In the genomic region with DNA sequence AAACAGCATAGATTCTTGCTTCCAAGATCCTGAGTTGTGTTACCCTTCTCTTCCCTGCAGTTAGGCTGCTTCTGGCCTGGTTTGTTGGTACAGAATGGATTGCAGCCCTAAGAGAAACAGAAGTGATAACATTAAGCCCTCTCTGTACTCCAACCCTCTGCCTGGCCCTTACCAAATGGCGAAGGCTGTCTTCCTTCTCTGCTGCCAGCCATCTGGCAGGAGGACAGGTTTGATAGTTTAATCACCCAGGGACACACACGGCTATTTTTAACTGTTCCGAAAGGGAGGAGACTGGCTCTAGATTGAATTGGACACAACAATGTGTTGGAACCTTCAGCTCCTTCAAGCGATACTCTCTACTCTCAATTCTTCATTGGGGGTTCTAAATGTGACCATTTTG, we compare ENCODE assay signal across 9 mouse cellular contexts. TPM values are rescaled to one million over a fixed set of nuclear protein-coding genes. Genes with fewer than 3 reads are reported as not detected.
A peak's percentile ranks its signal among the peaks of the same experiment; 100 is the strongest.
DNase-seq lines count a peak whose midpoint lies in the region; ATAC-seq and TF ChIP-seq lines count a peak whose summit lies in the region.
"Had no signal": no experiment of that assay in that cellular context is flagged by ENCODE, and none has a peak within 500 bp of the region (broad histone marks: within the 10 kb centered on the region; RNA-seq: fewer than 3 reads in every experiment).

No protein-coding gene starts in this region.

- H3K9ac ChIP-seq in heart, adult 2 months (ENCODE audit: low read depth, low read length) = peak overlapping the region; percentile 38; the same call in 1 of the 2 replicates
- no peak overlapping the region for H3K9ac ChIP-seq in liver, embryonic 12.5 days
- H3K9ac ChIP-seq in forebrain, postnatal 0 days = no peak overlapping the region

- no peaks in the 10 kb centered on the region for H3K27me3 ChIP-seq in cerebellum, adult 2 months (ENCODE audit: control insufficient read depth, insufficient read depth, low read length)
- H3K27me3 ChIP-seq in heart, adult 2 months (ENCODE audit: control insufficient read depth, insufficient read depth, low read length) = no peaks in the 10 kb centered on the region
- H3K27me3 ChIP-seq in liver, embryonic 12.5 days (replicated peaks) = peaks cover 22% of the 10 kb centered on the region
- H3K27me3 ChIP-seq in forebrain, postnatal 0 days (ENCODE audit: insufficient read depth, low read length) = peaks cover 4% of the 10 kb centered on the region; the same call in 1 of the 2 replicates

- peak; percentile 77 for DNase-seq in adrenal gland, postnatal 14 days
- DNase-seq in cerebellum, adult 2 months = peak; percentile 69 to 89
- DNase-seq in heart, adult 2 months = peak; percentile 28 to 71
- DNase-seq in T-cell, adult 2 months (ENCODE audit: low spot score) = no peak
- no peak for DNase-seq in right cerebral cortex, postnatal 36 days (ENCODE audit: low spot score in 2 of 2)
- DNase-seq in forebrain, postnatal 0 days = no peak
- no peak for DNase-seq in layer of hippocampus, adult 11-12 months (ENCODE audit: low spot score)

- peak overlapping the region; percentile 8; the same call in 1 of the 2 replicates for H3K4me2 ChIP-seq in liver, embryonic 12.5 days
- no peak overlapping the region for H3K4me2 ChIP-seq in forebrain, postnatal 0 days (ENCODE audit: low read depth)

- H3K36me3 ChIP-seq in heart, adult 2 months (ENCODE audit: control insufficient read depth, insufficient read depth, low read length) = peaks cover 22% of the 10 kb centered on the region
- no peaks in the 10 kb centered on the region for H3K36me3 ChIP-seq in liver, embryonic 12.5 days
- no peaks in the 10 kb centered on the region for H3K36me3 ChIP-seq in forebrain, postnatal 0 days (ENCODE audit: insufficient read depth)

- 0 out of 2 replicates have a peak, but pooled peaks have one; percentile 55 for TF ChIP-seq EP300 in heart, adult 2 months (IDR thresholded peaks at IDR 0.05; ENCODE audit: insufficient read depth, low read depth, low read length)

- WGBS in cerebellum, adult 2 months = 10% methylated on average over 4 of the region's 4 CpGs
- 32% methylated on average over 4 of the region's 4 CpGs for WGBS in heart, adult 2 months
- 44% methylated on average over 4 of the region's 4 CpGs for WGBS in liver, embryonic 12.5 days (ENCODE audit: insufficient replicate concordance)
- 70% methylated on average over 4 of the region's 4 CpGs for WGBS in forebrain, postnatal 0 days

- H3K9me3 ChIP-seq in liver, embryonic 12.5 days (replicated peaks) = no peaks in the 10 kb centered on the region
- H3K9me3 ChIP-seq in forebrain, postnatal 0 days (ENCODE audit: low read length) = no peaks in the 10 kb centered on the region

- intact Hi-C loops in heart, adult 2 months (cut with DNase I) = no loop called here

- H3K4me3 ChIP-seq in cerebellum, adult 2 months (replicated peaks; ENCODE audit: insufficient read depth, low read depth, low read length) = no peak overlapping the region
- no peak overlapping the region for H3K4me3 ChIP-seq in heart, adult 2 months
- no peak overlapping the region for H3K4me3 ChIP-seq in liver, embryonic 12.5 days
- H3K4me3 ChIP-seq in forebrain, postnatal 0 days (ENCODE audit: low read depth, low read length) = no peak overlapping the region

- H3K27ac ChIP-seq in cerebellum, adult 2 months (ENCODE audit: insufficient read depth, low read length) = peak overlapping the region; percentile 35; the same call in 1 of the 2 replicates
- H3K27ac ChIP-seq in heart, adult 2 months = peak overlapping the region; percentile 63
- H3K27ac ChIP-seq in liver, embryonic 12.5 days = no peak overlapping the region
- no peak overlapping the region for H3K27ac ChIP-seq in forebrain, postnatal 0 days (ENCODE audit: low read depth, low read length)

- no peaks in the 10 kb centered on the region for H3K79me2 ChIP-seq in heart, adult 2 months (replicated peaks; ENCODE audit: control insufficient read depth, insufficient read depth, low read length)

- peak; percentile 22; the same call in 1 of the 2 replicates for TF ChIP-seq POLR2A in cerebellum, adult 2 months (IDR thresholded peaks at IDR 0.05; ENCODE audit: borderline replicate concordance, insufficient read depth, low read length)
- peak; percentile 35; the same call in 1 of the 2 replicates for TF ChIP-seq POLR2A in heart, adult 2 months (IDR thresholded peaks at IDR 0.05; ENCODE audit: insufficient read depth, low read depth, low read length)

- no peak for TF ChIP-seq CTCF in cerebellum, adult 2 months (IDR thresholded peaks at IDR 0.05; ENCODE audit: borderline replicate concordance, insufficient read depth, low read depth, low read length)
- no peak for TF ChIP-seq CTCF in heart, adult 2 months (IDR thresholded peaks at IDR 0.05)
- TF ChIP-seq CTCF in forebrain, postnatal 0 days (IDR thresholded peaks at IDR 0.05; ENCODE audit: low read depth) = no peak

- H3K4me1 ChIP-seq in cerebellum, adult 2 months (ENCODE audit: control insufficient read depth, insufficient read depth, low read length) = peaks cover 11% of the 10 kb centered on the region; the same call in 1 of the 2 replicates
- peaks cover 6% of the 10 kb centered on the region for H3K4me1 ChIP-seq in heart, adult 2 months (ENCODE audit: control insufficient read depth, insufficient read depth, low read length)
- H3K4me1 ChIP-seq in liver, embryonic 12.5 days = peaks cover 11% of the 10 kb centered on the region
- no peaks in the 10 kb centered on the region for H3K4me1 ChIP-seq in forebrain, postnatal 0 days (ENCODE audit: insufficient read depth)

- ATAC-seq in liver, embryonic 12.5 days = peak; percentile 66
- no peak for ATAC-seq in forebrain, postnatal 0 days
- ATAC-seq: activated CD4-positive, CD25-positive, alpha-beta regulatory T cell, adult 4 months had no signal

RNA-seq across cellular contexts. Expression of gene Strip2, which starts 6.7 kb away (rescaled TPM):
- total RNA-seq in adrenal gland, postnatal 14 days (2021) = 1.5 and 2.0 TPM in 2 replicates
- 46.0 and 57.8 TPM in 2 replicates for polyA plus RNA-seq in cerebellum, adult 2 months (2012; rRNA removed)
- total RNA-seq in heart, adult 2 months (2021) = 10 to 100 TPM; 46.9 to 49.8 TPM
- 24.2 and 42.5 TPM in 2 replicates for polyA plus RNA-seq in heart, adult 2 months (2012; rRNA removed)
- polyA plus RNA-seq in liver, embryonic 12.5 days (2016; fragmentation: Nextera tagmentation; extraction: Ambion mirVana) = 0.54 and 0.72 TPM in 2 replicates
- total RNA-seq in forebrain, postnatal 0 days (2014; rRNA removed) = 9.5 and 14.4 TPM in 2 replicates
- 4.0 and 5.2 TPM in 2 replicates for polyA plus RNA-seq in forebrain, postnatal 0 days (2015; fragmentation: Nextera tagmentation; extraction: Ambion mirVana)
- polyA plus RNA-seq: activated CD4-positive, CD25-positive, alpha-beta regulatory T cell, adult 4 months had no signal

Comparison
In these comparisons a context has a peak if more than half of its experiments do, and no peak if none do; other contexts are left out.
1. DNase-seq: peak in adrenal gland, postnatal 14 days (single experiment), cerebellum, adult 2 months (2 of 2) and heart, adult 2 months (2 of 2); none in T-cell, adult 2 months (single experiment), right cerebral cortex, postnatal 36 days (0 of 2), forebrain, postnatal 0 days (single experiment) and layer of hippocampus, adult 11-12 months (single experiment).
2. H3K27ac ChIP-seq: peak in cerebellum, adult 2 months (single experiment) and heart, adult 2 months (single experiment); none in liver, embryonic 12.5 days (single experiment) and forebrain, postnatal 0 days (single experiment).